ENCODE assay signal across 19 mouse cellular contexts in genomic region chr1:182502491-182503050, GRCm38 (mm10). TPM values are rescaled to one million over a fixed set of nuclear protein-coding genes. Genes with fewer than 3 reads are reported as not detected.
DNase-seq lines count a peak whose midpoint lies in the region; ATAC-seq and TF ChIP-seq lines count a peak whose summit lies in the region.
"Had no signal": no experiment of that assay in that cellular context is flagged by ENCODE, and none has a peak within 500 bp of the region (broad histone marks: within the 10 kb centered on the region; RNA-seq: fewer than 3 reads in every experiment).

No protein-coding gene starts in this region.

- peak overlapping the region; percentile 32; the same call in 1 of the 2 replicates for H3K27ac ChIP-seq in heart, embryonic 10.5 days
- H3K27ac ChIP-seq in heart, embryonic 11.5 days (ENCODE audit: low read depth, low read length): no peak overlapping the region
- H3K27ac ChIP-seq in left cerebral cortex, adult 2 months: 0 out of 2 replicates have a peak overlapping the region, but pooled peaks have one; percentile 15
- peak overlapping the region; percentile 17; the same call in 1 of the 2 replicates for H3K27ac ChIP-seq in cortical plate, adult 2 months (ENCODE audit: insufficient read depth, low read length)
- H3K27ac ChIP-seq in forebrain, embryonic 11.5 days (ENCODE audit: low read depth, low read length): no peak overlapping the region
- H3K27ac ChIP-seq: limb, embryonic 12.5 days; liver, embryonic 15.5 days; neural tube, embryonic 12.5 days had no signal

- no peak for TF ChIP-seq POLR2A in cortical plate, adult 2 months (IDR thresholded peaks at IDR 0.05; ENCODE audit: extremely low read depth, insufficient read depth, low read length)

- ATAC-seq in heart, embryonic 11.5 days (replicated peaks; ENCODE audit: insufficient number of reproducible peaks, low FRiP score, low TSS enrichment): no peak
- no peak for ATAC-seq in forebrain, embryonic 11.5 days (replicated peaks; ENCODE audit: low FRiP score)
- ATAC-seq: inflammation-experienced regulatory T-cells, adult 6 months; lung, postnatal 0 days had no signal

- H3K4me3 ChIP-seq in heart, embryonic 10.5 days: no peak overlapping the region
- no peak overlapping the region for H3K4me3 ChIP-seq in heart, embryonic 11.5 days (ENCODE audit: low read depth, low read length)
- H3K4me3 ChIP-seq in left cerebral cortex, adult 2 months: no peak overlapping the region
- H3K4me3 ChIP-seq in C2C12 (ENCODE audit: insufficient read depth, poor library complexity, severe bottlenecking): no peak overlapping the region
- no peak overlapping the region for H3K4me3 ChIP-seq in cortical plate, adult 2 months (ENCODE audit: insufficient read depth, low read length)
- no peak overlapping the region for H3K4me3 ChIP-seq in forebrain, embryonic 11.5 days (ENCODE audit: low read depth, low read length)
- H3K4me3 ChIP-seq: limb, embryonic 12.5 days; liver, embryonic 15.5 days; neural tube, embryonic 12.5 days had no signal

- TF ChIP-seq CTCF in left cerebral cortex, adult 2 months (IDR thresholded peaks at IDR 0.05): no peak
- no peak for TF ChIP-seq CTCF in C2C12 (IDR thresholded peaks at IDR 0.05; ENCODE audit: control insufficient read depth, insufficient read depth, insufficient read length)
- no peak for TF ChIP-seq CTCF in cortical plate, adult 2 months (IDR thresholded peaks at IDR 0.05; ENCODE audit: extremely low read depth, insufficient read depth, low read length)

- DNase-seq in heart, embryonic 10.5 days (ENCODE audit: low spot score): no peak
- DNase-seq in left cerebral cortex, adult 2 months (ENCODE audit: extremely low spot score in 1 of 2, low spot score in 2 of 2): no peak
- DNase-seq in left cerebral cortex, adult 8-10 months (ENCODE audit: low spot score in 2 of 2): no peak
- no peak for DNase-seq in ovary, postnatal 14 days (ENCODE audit: low spot score)
- no peak for DNase-seq in forebrain, embryonic 11.5 days (ENCODE audit: low spot score)
- DNase-seq: adrenal gland, adult 2 months; B cell, adult 2 months; cerebellum, adult 8-10 months; kidney, adult 2 months; kidney, postnatal 25 days; thymus, postnatal 25 days had no signal

- 66% methylated on average over 7 of the region's 7 CpGs for whole genome bisulfite sequencing in heart, embryonic 10.5 days
- WGBS in heart, embryonic 11.5 days (ENCODE audit: insufficient replicate concordance): 66% methylated on average over 7 of the region's 7 CpGs
- WGBS in forebrain, embryonic 11.5 days: 89% methylated on average over 7 of the region's 7 CpGs

- H3K79me3 ChIP-seq in C2C12 (ENCODE audit: low read depth): peaks cover 72% of the 10 kb centered on the region

- no peaks in the 10 kb centered on the region for H3K9me3 ChIP-seq in heart, embryonic 10.5 days
- H3K9me3 ChIP-seq in heart, embryonic 11.5 days (replicated peaks; ENCODE audit: control insufficient read depth, low read length): no peaks in the 10 kb centered on the region
- no peaks in the 10 kb centered on the region for H3K9me3 ChIP-seq in forebrain, embryonic 11.5 days (ENCODE audit: control insufficient read depth, low read length)
- H3K9me3 ChIP-seq: limb, embryonic 12.5 days; liver, embryonic 15.5 days; neural tube, embryonic 12.5 days had no signal

- no peaks in the 10 kb centered on the region for H3K27me3 ChIP-seq in heart, embryonic 10.5 days (ENCODE audit: insufficient read depth, poor library complexity, severe bottlenecking)
- H3K27me3 ChIP-seq in heart, embryonic 11.5 days (ENCODE audit: control insufficient read depth, insufficient read depth, low read length): no peaks in the 10 kb centered on the region
- no peaks in the 10 kb centered on the region for H3K27me3 ChIP-seq in C2C12 (ENCODE audit: control insufficient read depth, insufficient read depth, insufficient read length)
- no peaks in the 10 kb centered on the region for H3K27me3 ChIP-seq in forebrain, embryonic 11.5 days (ENCODE audit: control insufficient read depth, insufficient read depth, low read length)
- H3K27me3 ChIP-seq: limb, embryonic 12.5 days; liver, embryonic 15.5 days; neural tube, embryonic 12.5 days had no signal

- no peak overlapping the region for H3K9ac ChIP-seq in heart, embryonic 11.5 days (ENCODE audit: low read depth, low read length)
- no peak overlapping the region for H3K9ac ChIP-seq in forebrain, embryonic 11.5 days (ENCODE audit: low read length)
- H3K9ac ChIP-seq: limb, embryonic 12.5 days; liver, embryonic 15.5 days; neural tube, embryonic 12.5 days had no signal

- H3ac ChIP-seq in C2C12 (ENCODE audit: control insufficient read depth, insufficient read length, low read depth): peak overlapping the region; percentile 1

- peaks cover 78% of the 10 kb centered on the region for H3K4me1 ChIP-seq in heart, embryonic 10.5 days
- peaks cover 66% of the 10 kb centered on the region for H3K4me1 ChIP-seq in heart, embryonic 11.5 days (ENCODE audit: control insufficient read depth, insufficient read depth, low read length)
- H3K4me1 ChIP-seq in cortical plate, adult 2 months (ENCODE audit: control insufficient read depth, insufficient read depth, low read length): peaks cover 3% of the 10 kb centered on the region; the same call in 1 of the 2 replicates
- 0 out of 2 replicates have a peak, but pooled peaks cover 3% of the 10 kb centered on the region for H3K4me1 ChIP-seq in forebrain, embryonic 11.5 days (replicated peaks; ENCODE audit: control insufficient read depth, insufficient read depth, low read length)

- peaks cover 87% of the 10 kb centered on the region for H3K79me2 ChIP-seq in C2C12 (ENCODE audit: control insufficient read depth, insufficient read depth)

- peaks cover 23% of the 10 kb centered on the region for H3K36me3 ChIP-seq in heart, embryonic 10.5 days
- no peaks in the 10 kb centered on the region for H3K36me3 ChIP-seq in heart, embryonic 11.5 days (ENCODE audit: control insufficient read depth, insufficient read depth, low read length)
- H3K36me3 ChIP-seq in C2C12 (ENCODE audit: control insufficient read depth, insufficient read depth): peaks cover 60% of the 10 kb centered on the region
- H3K36me3 ChIP-seq in forebrain, embryonic 11.5 days (ENCODE audit: control insufficient read depth, insufficient read depth, low read length): no peaks in the 10 kb centered on the region
- H3K36me3 ChIP-seq: liver, embryonic 15.5 days had no signal

- intact Hi-C loops in left cerebral cortex, adult 2 months (cut with DNase I): no loop called here

- H3K4me2 ChIP-seq in heart, embryonic 11.5 days: no peak overlapping the region
- H3K4me2 ChIP-seq in forebrain, embryonic 11.5 days (ENCODE audit: low read depth, low read length, severe bottlenecking): no peak overlapping the region
- H3K4me2 ChIP-seq: limb, embryonic 12.5 days; liver, embryonic 15.5 days; neural tube, embryonic 12.5 days had no signal

TF ChIP-seq in C2C12, 6 proteins besides CTCF, POLR2A, EP300 and RAD21:
- no peak for TF ChIP-seq MAX (IDR thresholded peaks at IDR 0.05)
- no peak for TF ChIP-seq MYOD1 (IDR thresholded peaks at IDR 0.05; ENCODE audit: control insufficient read depth, insufficient read length, low read depth)
- TF ChIP-seq FOSL1 (IDR thresholded peaks at IDR 0.05; ENCODE audit: insufficient read depth, low read length, poor library complexity, severe bottlenecking): no peak
- no peak for TF ChIP-seq USF1 (IDR thresholded peaks at IDR 0.05; ENCODE audit: low read depth)
- TF ChIP-seq MYOG (IDR thresholded peaks at IDR 0.05; ENCODE audit: control insufficient read depth, extremely low read depth, insufficient read length): no peak
- no peak for TF ChIP-seq CEBPB (IDR thresholded peaks at IDR 0.05; ENCODE audit: low read depth)

RNA-seq across cellular contexts. Expression of gene Capn2, which starts 14.8 kb away (rescaled TPM):
- 96.0 and 107 TPM in 2 replicates for polyA plus RNA-seq in heart, embryonic 10.5 days (2016; fragmentation: Nextera tagmentation; extraction: Ambion mirVana)
- polyA plus RNA-seq in heart, embryonic 11.5 days (2014; fragmentation: Nextera tagmentation; extraction: Ambion mirVana): 68.1 and 83.7 TPM in 2 replicates
- total RNA-seq in left cerebral cortex, adult 2 months (2021): 10 to 100 TPM; 61.2 to 63.7 TPM
- 10 to 100 TPM; 66.6 to 73.1 (median 71.6) TPM for total RNA-seq in left cerebral cortex, adult 8-10 months (2022)
- polyA plus RNA-seq in C2C12 (2012; fragmentation: generic; extraction: Trizol): 171 TPM
- polyA plus RNA-seq in cortical plate, adult 2 months (2012; rRNA removed): 61.4 and 63.3 TPM in 2 replicates
- 90.8 and 91.6 TPM in 2 replicates for polyA plus RNA-seq in forebrain, embryonic 11.5 days (2014; fragmentation: Nextera tagmentation; extraction: Ambion mirVana)

Comparison
In these comparisons a context has a peak if more than half of its experiments do, and no peak if none do; other contexts are left out.
1. H3K27ac ChIP-seq: peak in heart, embryonic 10.5 days (single experiment), left cerebral cortex, adult 2 months (single experiment) and cortical plate, adult 2 months (single experiment); none in heart, embryonic 11.5 days (single experiment) and forebrain, embryonic 11.5 days (single experiment).